Mouse (Mus musculus) ES-E14 (cell line): ENCODE measurements around the gene Shroom4.

Experiments
- HCFC1 ChIP-seq: IDR thresholded peaks from 2 replicates; pipeline ENCODE4 v1.6.1; 2012; ENCODE audit warnings: low read length, inconsistent platforms, borderline replicate concordance; ENCODE audit not compliant: insufficient read depth
- ZC3H11A ChIP-seq: IDR thresholded peaks from 2 replicates; pipeline ENCODE4 v1.6.1; 2012; ENCODE audit warnings: low read depth, mild to moderate bottlenecking, inconsistent platforms, low read length, borderline replicate concordance

DNA sequence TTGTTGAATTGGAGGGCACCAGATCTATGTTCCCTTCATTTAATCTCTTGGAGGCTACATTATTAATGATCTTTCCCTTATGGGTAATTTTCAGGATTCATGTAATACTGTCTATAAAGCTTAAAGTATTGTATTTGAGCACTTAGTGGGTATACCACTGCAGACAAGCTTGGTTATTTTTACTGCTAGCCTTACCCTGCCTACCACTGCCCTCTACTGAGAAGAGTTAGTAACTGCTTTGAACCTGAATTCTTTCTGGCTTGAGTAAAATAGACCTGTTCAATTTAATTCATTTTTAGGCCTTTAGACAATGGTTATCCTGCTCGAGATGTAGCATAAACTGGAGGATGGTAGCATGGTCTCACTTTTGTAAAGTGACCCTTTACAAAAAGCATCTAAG lies 75.5 kb downstream of the Shroom4 start:
- no peak for TF ChIP-seq HCFC1
- no peak for TF ChIP-seq ZC3H11A
